Mouse (Mus musculus) retina, postnatal 1 day (tissue): Measurements from ENCODE around the gene Dennd1a.

Source experiments
- DNase-seq: peaks from one replicate; pipeline ENCODE4 v3.0.0-alpha.2; 2012

Gene Dennd1a

DNA sequence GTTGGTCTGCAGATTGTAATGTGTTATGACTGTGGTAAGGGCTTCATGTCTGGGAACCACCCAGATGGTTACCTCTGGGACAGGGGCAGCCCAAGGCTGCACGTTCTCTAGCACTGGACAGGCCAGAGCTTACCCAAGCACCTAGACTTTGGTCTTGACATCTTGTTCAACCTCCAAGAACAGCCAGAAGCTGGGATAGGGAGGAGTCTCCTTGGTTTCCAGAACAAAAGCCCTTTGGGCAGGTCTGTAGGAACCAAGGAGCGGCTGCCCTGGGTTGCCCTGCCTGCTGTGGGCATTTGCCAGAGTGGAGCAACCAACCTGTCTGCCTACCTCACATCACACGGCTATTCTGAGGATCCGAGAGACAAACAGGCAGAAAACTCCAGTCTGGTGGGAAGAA lies 490.1 kb downstream of the Dennd1a start:
- no peak for DNase-seq

GRCm38 (mm10) chr2:37796021-37796420 lies 491.2 kb downstream of the Dennd1a start:
- DNase-seq: no peak

DNA sequence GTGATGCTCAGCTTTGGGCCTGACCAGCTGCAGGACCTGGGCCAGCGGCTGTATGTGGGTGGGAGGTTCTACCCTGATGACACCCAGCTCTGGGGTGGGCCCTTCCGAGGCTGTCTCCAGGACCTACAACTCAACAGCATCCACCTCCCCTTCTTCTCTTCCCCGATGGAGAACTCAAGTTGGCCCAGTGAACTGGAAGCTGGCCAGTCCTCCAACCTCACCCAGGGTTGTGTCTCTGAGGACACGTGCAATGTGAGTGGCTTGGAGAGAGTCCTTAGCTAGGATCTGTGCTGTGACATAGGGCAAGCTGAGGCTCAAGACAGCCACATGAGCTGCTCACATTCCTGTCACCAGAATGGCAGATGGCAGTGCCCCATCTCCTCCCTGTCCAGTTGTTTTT lies 495.9 kb downstream of the Dennd1a start:
- DNase-seq: no peak

GRCm38 (mm10) chr2:37790738-37791137 lies 496.5 kb downstream of the Dennd1a start:
- no peak for DNase-seq

DNA sequence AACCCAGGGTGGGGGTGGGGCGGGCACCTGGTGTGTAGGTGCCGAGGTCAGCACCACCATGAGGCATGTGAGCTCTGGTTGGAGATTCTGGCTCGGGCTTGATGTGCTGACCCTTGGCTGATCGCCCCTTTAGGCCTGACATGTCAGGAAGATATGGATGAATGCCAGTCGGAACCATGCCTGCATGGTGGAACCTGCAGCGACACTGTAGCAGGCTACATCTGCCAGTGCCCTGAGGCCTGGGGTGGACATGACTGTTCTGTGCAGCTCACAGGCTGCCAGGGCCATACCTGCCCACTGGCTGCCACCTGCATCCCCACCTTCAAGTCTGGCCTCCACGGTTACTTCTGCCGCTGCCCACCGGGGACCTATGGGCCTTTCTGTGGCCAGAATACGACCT lies 497.2 kb downstream of the Dennd1a start:
- DNase-seq: no peak

- DNase-seq: no peak
Observed at GRCm38 (mm10) chr2:37789029-37789428, 498.2 kb downstream of the Dennd1a start.

GRCm38 (mm10) chr2:37788176-37788962 lies 498.8 kb downstream of the Dennd1a start:
- DNase-seq: no peak

DNA sequence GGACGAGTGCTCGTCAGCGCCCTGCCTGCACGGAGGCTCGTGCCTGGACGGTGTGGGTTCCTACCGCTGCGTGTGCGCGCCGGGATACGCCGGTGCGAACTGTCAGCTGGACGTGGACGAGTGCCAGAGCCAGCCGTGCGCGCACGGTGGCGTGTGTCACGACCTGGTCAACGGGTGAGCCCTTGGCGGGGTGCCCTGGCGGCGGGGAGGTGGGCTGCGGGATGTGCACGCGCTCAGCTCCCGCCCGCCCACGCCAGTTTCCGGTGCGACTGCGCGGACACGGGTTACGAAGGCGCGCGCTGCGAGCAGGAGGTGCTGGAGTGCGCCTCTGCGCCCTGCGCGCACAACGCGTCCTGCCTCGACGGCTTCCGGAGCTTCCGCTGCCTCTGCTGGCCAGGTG lies 500.7 kb downstream of the Dennd1a start:
- no peak for DNase-seq

DNA sequence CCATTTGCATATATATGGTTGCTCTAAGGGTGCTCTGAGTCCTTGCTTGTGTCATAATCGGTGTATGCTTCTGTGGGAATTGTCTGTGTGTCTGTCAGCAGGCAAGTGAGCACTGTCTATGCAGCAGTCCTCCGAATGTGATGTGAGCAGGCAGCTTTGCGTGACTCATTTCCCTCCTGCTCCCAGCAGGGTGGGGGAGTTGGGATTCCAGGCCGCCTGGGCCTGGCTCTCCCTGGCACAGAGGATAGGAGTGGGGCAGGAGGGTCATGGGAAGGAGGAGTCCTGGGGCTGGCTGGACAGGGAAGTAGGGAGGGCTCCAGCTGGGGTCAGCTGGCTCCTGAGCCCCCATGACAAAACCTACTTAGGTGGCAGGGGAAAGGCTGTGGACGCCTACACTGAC lies 502.7 kb downstream of the Dennd1a start:
- no peak for DNase-seq

DNA sequence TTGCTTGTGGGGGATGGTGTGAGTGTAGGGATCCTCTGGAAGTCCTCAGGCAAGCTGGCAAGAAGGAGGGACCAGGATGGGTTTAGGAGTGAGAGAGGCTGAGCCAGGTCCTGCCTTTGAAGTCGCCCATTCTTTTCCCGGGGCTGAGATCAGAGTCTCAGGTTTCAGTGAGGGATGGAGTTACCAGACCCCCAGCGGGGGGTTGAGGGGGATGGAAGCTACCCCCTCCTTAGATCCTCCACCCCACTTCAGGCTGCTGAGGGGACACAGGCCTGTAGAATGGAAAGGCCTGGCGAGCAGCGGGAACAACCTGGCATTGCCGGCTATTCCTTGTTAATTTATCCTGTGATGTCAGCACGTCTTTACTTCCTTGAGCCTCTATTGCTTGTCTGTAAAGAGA lies 505.2 kb downstream of the Dennd1a start:
- no peak for DNase-seq

DNA sequence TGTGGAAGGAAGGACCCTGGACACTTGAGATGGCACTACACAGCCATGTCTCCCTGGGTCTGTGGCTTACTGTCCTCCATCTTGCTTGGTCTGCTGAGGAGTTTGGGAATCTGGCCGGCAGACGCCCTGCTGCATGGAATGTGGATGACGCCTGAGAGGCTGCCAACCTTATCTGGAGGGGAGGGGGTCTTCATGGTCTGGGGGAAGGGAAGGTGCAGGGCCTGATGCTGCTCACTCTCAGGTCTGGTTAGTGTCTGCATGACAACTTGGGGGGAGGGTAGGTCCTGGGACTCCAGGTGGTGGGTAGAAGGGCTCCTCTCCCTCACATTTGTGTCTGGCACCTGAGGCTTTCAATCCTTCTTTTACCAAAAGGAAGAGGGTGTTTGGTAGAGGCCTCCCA lies 505.8 kb downstream of the Dennd1a start:
- DNase-seq: no peak

- peak; percentile 95 for DNase-seq
Observed at GRCm38 (mm10) chr2:37780270-37780929, 506.8 kb downstream of the Dennd1a start.

DNA sequence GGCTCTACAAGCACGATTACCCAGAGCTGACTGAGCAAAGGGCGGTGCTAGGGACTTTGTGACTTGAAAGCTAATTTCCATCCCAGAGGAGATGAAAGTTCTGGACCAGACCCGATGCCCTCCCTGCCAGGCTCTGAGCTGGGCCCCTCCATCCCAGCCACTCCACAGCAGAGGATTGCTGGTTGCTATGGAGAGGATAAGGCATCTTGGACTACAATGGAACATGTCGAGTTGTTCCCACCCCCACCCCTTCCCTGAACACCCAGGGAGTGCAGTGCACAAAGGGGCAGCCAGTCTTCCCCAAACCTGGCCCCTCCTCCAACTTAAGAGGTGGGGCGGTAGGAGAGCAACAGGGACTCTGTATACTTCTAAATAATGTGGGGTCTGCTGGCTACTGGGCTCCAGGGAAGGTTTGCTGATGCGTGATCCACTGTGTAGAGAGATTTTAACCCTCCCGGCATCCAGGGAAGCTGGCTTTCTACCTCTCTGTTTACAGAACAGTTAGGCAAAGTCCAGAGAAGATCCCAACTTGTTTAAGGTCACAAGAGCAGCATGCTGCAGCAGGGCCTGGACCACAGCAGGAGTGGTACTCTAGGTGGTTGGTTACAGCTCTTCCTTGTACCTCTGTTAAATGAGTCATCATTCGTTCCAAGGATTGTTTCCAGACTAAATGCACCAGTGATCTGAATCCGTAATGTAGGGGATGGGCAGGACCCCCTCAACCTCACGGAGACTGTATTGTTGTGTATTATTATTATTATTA lies 509.1 kb downstream of the Dennd1a start:
- DNase-seq: peak; percentile 77

- peak; percentile 59 for DNase-seq
Observed at GRCm38 (mm10) chr2:37776611-37777411, 510.4 kb downstream of the Dennd1a start.

DNA sequence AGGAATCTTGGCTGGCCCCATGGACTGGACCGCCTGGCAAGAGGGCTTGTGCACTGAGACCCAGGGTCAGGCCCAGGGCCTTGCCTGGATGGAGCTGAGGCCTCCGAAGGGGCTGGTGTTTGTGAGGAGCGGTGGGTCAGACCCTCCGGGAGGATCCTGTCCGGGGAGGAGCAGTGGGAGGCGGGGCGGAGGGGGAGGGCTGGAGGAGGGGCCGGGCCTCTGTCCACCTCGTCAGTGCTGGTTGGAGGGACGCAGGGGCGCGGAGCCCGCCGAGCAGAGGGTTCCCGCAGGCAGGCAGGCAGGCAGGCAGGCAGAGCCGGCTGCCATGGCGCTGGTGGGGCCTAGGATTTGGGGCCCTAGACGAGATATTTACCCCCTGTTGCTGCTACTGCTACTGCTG lies 511.2 kb downstream of the Dennd1a start, which contains the start of gene Crb2:
Crb2 (plus strand) TSS at position 234 of the 400 bp plus-strand sequence.
- DNase-seq: peak; percentile 86

DNA sequence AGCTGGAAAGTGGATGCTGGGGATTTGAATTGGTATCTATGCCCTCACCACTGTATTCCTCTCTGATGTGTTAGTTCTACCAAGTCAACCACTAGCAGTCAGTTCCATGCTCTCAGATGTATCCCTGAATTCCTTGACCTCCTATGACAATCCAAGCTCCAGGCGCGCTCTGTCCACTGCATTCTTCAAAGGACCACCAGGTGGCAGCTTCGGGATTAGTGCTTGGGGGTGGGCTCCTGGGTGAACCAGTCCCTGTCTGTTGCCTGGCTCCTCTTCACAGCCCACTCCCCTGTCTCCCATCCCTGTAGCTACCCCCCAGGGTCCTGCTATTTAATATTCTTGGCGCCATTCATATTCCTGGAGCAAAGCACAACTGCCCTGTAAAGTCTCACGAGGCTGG lies 512.6 kb downstream of the Dennd1a start:
- peak; percentile 87 for DNase-seq

- DNase-seq: peak; percentile 91
Observed at GRCm38 (mm10) chr2:37771618-37772285, 515.4 kb downstream of the Dennd1a start.

DNA sequence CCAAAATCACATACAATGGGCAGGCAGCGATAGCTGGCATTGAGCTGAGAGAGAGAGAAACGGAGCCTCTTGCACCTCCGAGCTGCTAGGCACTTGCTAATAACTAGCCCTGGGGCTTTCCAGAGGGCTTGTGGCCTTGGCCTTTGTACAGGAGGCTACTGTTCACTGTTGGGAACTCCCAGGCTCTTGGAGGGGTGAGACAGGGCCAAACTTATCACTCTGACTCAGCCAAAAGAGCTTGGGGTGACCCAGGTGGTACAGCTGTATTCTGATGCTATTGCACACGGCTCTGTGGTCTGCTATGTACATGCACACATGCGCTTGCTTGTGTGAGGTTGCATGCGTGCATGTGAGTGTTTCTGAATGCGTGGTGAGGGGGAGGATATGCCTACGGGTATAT lies 517.4 kb downstream of the Dennd1a start:
- DNase-seq: no peak

- no peak for DNase-seq
Observed at GRCm38 (mm10) chr2:37768903-37769302, 518.3 kb downstream of the Dennd1a start.

GRCm38 (mm10) chr2:37767739-37768138 lies 519.5 kb downstream of the Dennd1a start:
- DNase-seq: no peak

DNA sequence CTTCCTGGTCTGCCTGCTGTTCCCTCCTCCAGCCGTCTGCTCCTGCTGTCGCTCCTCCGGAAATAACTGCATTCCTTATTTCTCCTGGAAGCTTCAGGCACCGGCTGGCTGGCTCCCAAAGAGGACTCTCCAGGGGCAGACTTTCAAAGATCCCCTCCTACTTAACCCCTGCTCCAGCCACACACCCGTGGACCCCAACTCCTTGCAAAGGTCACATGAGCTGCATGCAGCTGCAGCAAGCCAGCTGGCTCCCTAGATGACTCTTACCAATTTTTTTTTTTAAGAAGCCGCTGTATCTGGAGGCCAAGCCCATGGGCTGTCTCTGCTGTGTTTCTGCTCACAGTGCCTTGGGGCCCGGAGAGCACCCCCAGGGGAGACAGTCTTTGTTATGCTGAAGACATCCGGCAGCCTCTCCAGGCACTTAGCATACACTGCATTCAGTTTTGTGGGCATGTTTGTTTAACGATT lies 520.1 kb downstream of the Dennd1a start:
- no peak for DNase-seq
